Mouse (Mus musculus): ENCODE data around the gene B130006D01Rik.

GRCm38 (mm10) chr11:95724466-95724865, 1.1 kb downstream of the B130006D01Rik start:
- no peak for TF ChIP-seq CTCF (IDR thresholded peaks at IDR 0.05; ENCODE audit: low read depth)
- TF ChIP-seq EP300 (optimal IDR thresholded peaks at IDR 0.05): no peak

Data from stomach, postnatal 0 days (tissue).